In genomic region chr3:47025738-47026137, GRCm38 (mm10) we compare ENCODE assay signal across 18 mouse cellular contexts.
"Had no signal": no experiment of that assay in that cellular context is flagged by ENCODE, and none has a peak within 500 bp of the region (broad histone marks: within the 10 kb centered on the region; RNA-seq: fewer than 3 reads in every experiment).

No protein-coding gene starts in this region.

- H3K27me3 ChIP-seq: lung, embryonic 15.5 days; megakaryocyte, embryonic 14.5 days; midbrain, embryonic 13.5 days; neural tube, embryonic 12.5 days; stomach, embryonic 15.5 days had no signal

- H3K4me1 ChIP-seq: lung, embryonic 15.5 days; megakaryocyte, embryonic 14.5 days; midbrain, embryonic 13.5 days; neural tube, embryonic 12.5 days; stomach, embryonic 15.5 days had no signal

- ATAC-seq: liver, postnatal 0 days; lung, postnatal 0 days; midbrain, embryonic 13.5 days; midbrain, embryonic 16.5 days had no signal

- H3K27ac ChIP-seq: lung, embryonic 15.5 days; macrophage; midbrain, embryonic 13.5 days; neural tube, embryonic 12.5 days; stomach, embryonic 15.5 days; stomach, postnatal 0 days had no signal

- H3K9ac ChIP-seq: liver, postnatal 0 days; lung, embryonic 15.5 days; midbrain, embryonic 13.5 days; neural tube, embryonic 12.5 days; stomach, embryonic 15.5 days had no signal

- H3K36me3 ChIP-seq: lung, embryonic 15.5 days; midbrain, embryonic 13.5 days; neural tube, embryonic 12.5 days; stomach, embryonic 15.5 days had no signal

- DNase-seq: liver, postnatal 0 days; lung, adult 2 months; lung, postnatal 14 days; lung, postnatal 36 days; right cerebral cortex, postnatal 14 days; thymus, adult 2 months; thymus, postnatal 25 days; thymus, postnatal 4 days had no signal

- H3K4me3 ChIP-seq: lung, embryonic 15.5 days; megakaryocyte, embryonic 14.5 days; midbrain, embryonic 13.5 days; neural tube, embryonic 12.5 days; stomach, embryonic 15.5 days had no signal

- H3K4me2 ChIP-seq: lung, embryonic 15.5 days; midbrain, embryonic 11.5 days; midbrain, embryonic 13.5 days; neural tube, embryonic 12.5 days; stomach, embryonic 15.5 days had no signal

- H3K9me3 ChIP-seq: lung, embryonic 15.5 days; megakaryocyte, embryonic 14.5 days; midbrain, embryonic 13.5 days; neural tube, embryonic 12.5 days; stomach, embryonic 15.5 days had no signal
